In genomic region chr5:66191185-66191503, GRCm38 (mm10) we compare ENCODE assay signal across 25 mouse cellular contexts. TPM values are rescaled to one million over a fixed set of nuclear protein-coding genes. Genes with fewer than 3 reads are reported as not detected.
DNase-seq lines count a peak whose midpoint lies in the region; ATAC-seq and TF ChIP-seq lines count a peak whose summit lies in the region.
"Had no signal": no experiment of that assay in that cellular context is flagged by ENCODE, and none has a peak within 500 bp of the region (broad histone marks: within the 10 kb centered on the region; RNA-seq: fewer than 3 reads in every experiment).

No protein-coding gene starts in this region.

- ATAC-seq in heart, embryonic 12.5 days (ENCODE audit: insufficient number of reproducible peaks, low FRiP score) = no peak
- ATAC-seq in common myeloid progenitor, adult 5-6 weeks (replicated peaks; ENCODE audit: low read depth, poor library complexity, severe bottlenecking) = 0 out of 2 replicates have a peak, but pooled peaks have one; percentile 25
- ATAC-seq: activated CD4-positive, CD25-positive, alpha-beta regulatory T cell, adult 4 months; forebrain, embryonic 14.5 days; forebrain, embryonic 16.5 days; Patski had no signal

- no peak for TF ChIP-seq POLR2A in testis, adult 2 months (IDR thresholded peaks at IDR 0.05; ENCODE audit: control insufficient read depth, low read depth, low read length)

- no peaks in the 10 kb centered on the region for H3K9me3 ChIP-seq in heart, embryonic 12.5 days (replicated peaks)
- H3K9me3 ChIP-seq: embryonic facial prominence, embryonic 12.5 days; embryonic facial prominence, embryonic 15.5 days; forebrain, embryonic 10.5 days; forebrain, embryonic 12.5 days had no signal

- H3K27ac ChIP-seq in heart, embryonic 12.5 days (ENCODE audit: poor library complexity, severe bottlenecking) = no peak overlapping the region
- H3K27ac ChIP-seq in testis, adult 2 months (ENCODE audit: control insufficient read depth, insufficient read depth, low read depth, low read length) = no peak overlapping the region
- H3K27ac ChIP-seq: embryonic facial prominence, embryonic 12.5 days; embryonic facial prominence, embryonic 15.5 days; forebrain, embryonic 10.5 days; forebrain, embryonic 12.5 days had no signal

- no peaks in the 10 kb centered on the region for H3K4me1 ChIP-seq in heart, embryonic 12.5 days (replicated peaks)
- peaks cover 7% of the 10 kb centered on the region for H3K4me1 ChIP-seq in testis, adult 2 months (ENCODE audit: control insufficient read depth, insufficient read depth, low read length)
- H3K4me1 ChIP-seq: embryonic facial prominence, embryonic 12.5 days; embryonic facial prominence, embryonic 15.5 days; forebrain, embryonic 10.5 days; forebrain, embryonic 12.5 days had no signal

- WGBS in heart, embryonic 12.5 days = 76% methylated on average over 7 of the region's 7 CpGs

- TF ChIP-seq CTCF in testis, adult 2 months (IDR thresholded peaks at IDR 0.05; ENCODE audit: control insufficient read depth, insufficient read depth, insufficient replicate concordance, low read depth, low read length) = no peak

- H3K4me2 ChIP-seq in heart, embryonic 12.5 days = no peak overlapping the region
- H3K4me2 ChIP-seq: embryonic facial prominence, embryonic 12.5 days; embryonic facial prominence, embryonic 15.5 days; forebrain, embryonic 12.5 days had no signal

- H3K27me3 ChIP-seq in heart, embryonic 12.5 days (replicated peaks) = no peaks in the 10 kb centered on the region
- H3K27me3 ChIP-seq in testis, adult 2 months (ENCODE audit: control insufficient read depth, insufficient read depth, low read length) = no peaks in the 10 kb centered on the region
- H3K27me3 ChIP-seq: embryonic facial prominence, embryonic 12.5 days; embryonic facial prominence, embryonic 15.5 days; forebrain, embryonic 12.5 days; Patski had no signal

- H3K36me3 ChIP-seq in heart, embryonic 12.5 days = no peaks in the 10 kb centered on the region
- H3K36me3 ChIP-seq in testis, adult 2 months (ENCODE audit: control insufficient read depth, insufficient read depth, low read length) = no peaks in the 10 kb centered on the region
- H3K36me3 ChIP-seq: embryonic facial prominence, embryonic 12.5 days; embryonic facial prominence, embryonic 15.5 days; forebrain, embryonic 10.5 days; forebrain, embryonic 12.5 days; G1E had no signal

- no peak overlapping the region for H3K9ac ChIP-seq in heart, embryonic 12.5 days
- H3K9ac ChIP-seq: embryonic facial prominence, embryonic 12.5 days; embryonic facial prominence, embryonic 15.5 days; forebrain, embryonic 12.5 days had no signal

- no peak overlapping the region for H3K4me3 ChIP-seq in heart, embryonic 12.5 days
- H3K4me3 ChIP-seq in testis, adult 2 months (ENCODE audit: control insufficient read depth, low read depth, low read length) = peak overlapping the region; percentile 57
- H3K4me3 ChIP-seq: embryonic facial prominence, embryonic 12.5 days; embryonic facial prominence, embryonic 15.5 days; erythroblast, embryonic 14.5 days; forebrain, embryonic 10.5 days; forebrain, embryonic 12.5 days had no signal

- DNase-seq in heart, adult 11 months = peak; percentile 72
- no peak for DNase-seq in testis, postnatal 10 days (ENCODE audit: low spot score)
- DNase-seq in left cerebral cortex, adult 18-20 months (ENCODE audit: low spot score in 2 of 2) = no peak
- DNase-seq: adrenal gland, adult 8-10 months; adrenal gland, postnatal 14 days; adrenal gland, postnatal 36 days; cerebellum, adult 11-12 months; cerebellum, adult 2 months; cerebellum, adult 9-10 months; cerebellum, postnatal 10 days; cerebellum, postnatal 25 days; embryo, embryonic 11 days had no signal

RNA-seq across cellular contexts. Expression of gene Rbm47, which starts 18.2 kb away (rescaled TPM):
- 2.2 and 2.4 TPM in 2 replicates for polyA plus RNA-seq in heart, embryonic 12.5 days (2016; fragmentation: Nextera tagmentation; extraction: Ambion mirVana)
- 24.9 and 31.5 TPM in 2 replicates for polyA plus RNA-seq in testis, adult 2 months (2012; rRNA removed)
- total RNA-seq in common myeloid progenitor, adult 5-6 weeks (2017) = 2.7 and 7.0 TPM in 2 replicates
- 1 to 10 TPM in 1 of 2 experiments, under 1 TPM in 1; 0.77 to 1.6 TPM for total RNA-seq in left cerebral cortex, adult 18-20 months (2021)
- polyA plus RNA-seq: G1E had no signal
